Mouse (Mus musculus): ENCODE measurements around the gene Txnrd2. TPM values are rescaled to one million over a fixed set of nuclear protein-coding genes. Genes with fewer than 3 reads are reported as not detected.

Txnrd2 gene
- total RNA-seq, 2 experiments from 2014 or later = 19.7 to 21.4 TPM

- no peak for DNase-seq (ENCODE audit: low spot score in 2 of 2)
- no peak for TF ChIP-seq CTCF (conservative IDR thresholded peaks at IDR 0.05)
- no peak overlapping the region for H3K27ac ChIP-seq
- no peak overlapping the region for H3K4me3 ChIP-seq
These were observed 45.8 kb downstream of the Txnrd2 start for GRCm38 (mm10) chr16:18471976-18472375.

DNA sequence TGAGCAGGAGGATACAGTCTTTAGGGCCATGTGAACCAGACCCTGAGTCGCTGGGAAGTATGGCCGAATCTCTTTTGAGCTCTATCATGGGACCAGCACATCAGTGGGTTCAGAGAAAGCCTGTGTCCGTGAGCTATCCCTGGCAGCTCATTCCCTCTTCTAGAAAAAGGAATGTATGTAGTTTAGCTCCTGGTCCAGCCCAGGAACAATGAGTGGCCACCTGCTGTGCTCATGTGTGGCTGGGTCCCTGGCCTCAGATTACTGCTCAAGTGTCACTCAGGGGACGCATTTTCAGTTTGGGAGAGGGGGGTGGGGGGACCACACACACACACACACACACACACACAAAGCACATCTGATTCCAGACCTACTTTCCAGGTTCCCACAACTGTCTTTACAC, 46.2 kb downstream of the Txnrd2 start:
- DNase-seq (ENCODE audit: low spot score in 2 of 2) = no peak
- Histone ChIP-seq H3K27ac (no peak overlapping the region), H3K4me3 (no peak overlapping the region)
- no peak for TF ChIP-seq CTCF (conservative IDR thresholded peaks at IDR 0.05)

GRCm38 (mm10) chr16:18472976-18473375, 46.8 kb downstream of the Txnrd2 start:
- DNase-seq (ENCODE audit: low spot score in 2 of 2) = no peak
- Histone ChIP-seq H3K27ac (no peak overlapping the region), H3K4me3 (no peak overlapping the region)
- TF ChIP-seq CTCF (conservative IDR thresholded peaks at IDR 0.05) = no peak

GRCm38 (mm10) chr16:18474021-18474420, 47.8 kb downstream of the Txnrd2 start:
- TF ChIP-seq CTCF (conservative IDR thresholded peaks at IDR 0.05) = no peak
- Histone ChIP-seq H3K27ac (no peak overlapping the region), H3K4me3 (no peak overlapping the region)
- no peak for DNase-seq (ENCODE audit: low spot score in 2 of 2)

DNA sequence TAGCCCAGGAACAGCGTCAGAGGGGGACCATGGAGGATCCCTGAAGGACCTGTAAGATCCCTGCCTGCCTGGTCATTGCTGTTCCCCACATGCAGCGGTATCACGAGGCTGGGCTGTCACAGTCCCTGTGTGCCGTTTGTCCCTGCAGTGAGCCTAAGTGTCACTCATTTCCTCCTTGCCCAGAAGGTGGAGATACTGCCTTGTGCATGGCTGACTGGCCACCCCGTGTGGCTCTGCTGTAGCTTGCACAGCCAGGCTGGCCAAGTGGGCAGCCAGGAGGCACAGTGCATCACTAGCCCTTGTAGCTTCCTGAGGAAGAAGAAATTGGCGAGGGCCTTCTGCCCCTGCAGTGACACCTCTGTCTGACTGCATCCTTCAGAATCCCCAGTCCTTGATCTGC, 51.8 kb downstream of the Txnrd2 start:
- no peak for DNase-seq (ENCODE audit: low spot score in 2 of 2)
- no peak overlapping the region for H3K27ac ChIP-seq
- H3K4me3 ChIP-seq = no peak overlapping the region
- TF ChIP-seq CTCF (conservative IDR thresholded peaks at IDR 0.05) = peak; percentile 51

DNA sequence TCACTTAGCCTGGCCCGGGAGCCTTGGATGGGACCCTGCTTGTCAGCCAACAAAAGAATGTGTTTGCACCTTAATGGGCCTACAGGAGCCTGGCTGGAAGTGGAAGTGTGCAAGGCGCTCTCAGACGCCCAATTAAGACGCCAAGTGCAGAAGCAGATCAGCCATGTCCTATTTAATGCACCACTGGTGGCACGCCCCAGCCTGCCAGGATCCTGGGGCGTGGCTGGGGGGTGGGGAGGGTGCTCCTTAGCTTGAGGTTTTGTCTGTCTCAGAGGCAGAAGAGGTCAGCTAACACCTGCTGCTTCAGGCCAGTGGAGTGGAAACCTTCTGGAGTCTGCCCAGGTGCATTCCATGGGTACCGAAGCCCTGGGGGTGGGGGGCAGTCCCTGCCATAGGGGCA, 53.5 kb downstream of the Txnrd2 start:
- H3K4me3 ChIP-seq = no peak overlapping the region
- no peak for DNase-seq (ENCODE audit: low spot score in 2 of 2)
- H3K27ac ChIP-seq = no peak overlapping the region
- TF ChIP-seq CTCF (conservative IDR thresholded peaks at IDR 0.05) = no peak

GRCm38 (mm10) chr16:18480933-18481485, 54.8 kb downstream of the Txnrd2 start:
- 0 out of 2 replicates have a peak, but pooled peaks have one; percentile 10 for TF ChIP-seq CTCF (conservative IDR thresholded peaks at IDR 0.05)
- Histone ChIP-seq H3K4me3 (no peak overlapping the region), H3K27ac (no peak overlapping the region)
- DNase-seq (ENCODE audit: low spot score in 2 of 2) = no peak

- Histone ChIP-seq H3K27ac (no peak overlapping the region), H3K4me3 (no peak overlapping the region)
- no peak for TF ChIP-seq CTCF (conservative IDR thresholded peaks at IDR 0.05)
- DNase-seq (ENCODE audit: low spot score in 2 of 2) = no peak
These were observed 56.2 kb downstream of the Txnrd2 start for GRCm38 (mm10) chr16:18482431-18482830.

DNA sequence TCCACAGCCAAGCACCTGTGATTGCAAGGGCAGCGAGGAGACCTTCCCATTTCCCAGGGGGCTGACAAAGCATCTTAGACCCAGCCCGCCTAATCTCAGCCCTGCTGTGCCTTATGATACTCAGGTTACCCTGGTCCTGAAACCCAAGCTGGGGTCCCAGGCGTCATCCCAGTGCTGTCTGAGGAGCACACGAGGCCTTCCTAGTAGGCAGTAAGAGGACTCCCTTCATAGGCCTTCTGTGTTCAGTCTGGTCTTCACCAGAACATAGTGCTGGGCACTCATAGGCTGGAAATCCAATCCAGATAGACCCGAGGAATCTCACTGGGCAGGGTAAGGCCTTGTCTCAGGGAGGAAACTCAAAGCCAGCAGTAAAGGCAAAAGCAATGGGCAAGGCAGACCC, 57.7 kb downstream of the Txnrd2 start:
- TF ChIP-seq CTCF (conservative IDR thresholded peaks at IDR 0.05) = no peak
- no peak overlapping the region for H3K27ac ChIP-seq
- no peak overlapping the region for H3K4me3 ChIP-seq
- no peak for DNase-seq (ENCODE audit: low spot score in 2 of 2)

- H3K4me3 ChIP-seq = no peak overlapping the region
- no peak for DNase-seq (ENCODE audit: low spot score in 2 of 2)
- no peak for TF ChIP-seq CTCF (conservative IDR thresholded peaks at IDR 0.05)
- peak overlapping the region; percentile 29; the same call in 1 of the 2 replicates for H3K27ac ChIP-seq
These were observed 58.2 kb downstream of the Txnrd2 start for GRCm38 (mm10) chr16:18484386-18484785.

DNA sequence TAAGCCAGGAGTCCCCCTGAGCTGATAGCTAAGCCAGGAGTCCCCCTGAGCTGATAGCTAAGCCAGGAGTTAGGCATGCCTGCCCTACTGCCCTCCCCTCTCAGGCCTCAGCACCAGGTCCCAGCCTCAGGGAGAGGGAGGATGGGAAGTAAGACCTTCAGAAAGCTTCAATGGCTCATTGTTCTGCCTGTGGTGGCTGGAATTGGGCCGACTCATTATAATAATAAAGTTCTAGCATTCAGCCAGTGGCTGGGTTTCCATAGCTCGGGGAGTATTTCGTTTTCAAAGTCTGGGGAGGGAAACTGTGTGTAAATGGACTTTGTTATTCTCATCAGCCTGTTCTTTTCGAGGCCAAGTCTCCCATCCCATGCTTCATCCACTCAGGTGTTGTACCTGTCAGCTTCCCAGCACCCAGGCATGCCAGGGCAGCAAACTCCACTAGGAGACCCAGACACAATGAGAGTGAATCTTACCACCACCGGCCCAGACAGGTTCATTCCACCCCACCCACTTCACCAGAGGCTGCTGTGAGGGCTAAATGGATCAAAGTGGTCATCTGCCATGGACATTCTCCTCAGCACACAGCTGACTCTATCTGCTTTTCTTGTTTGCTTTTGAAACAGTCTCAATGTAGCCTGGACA, 58.7 kb downstream of the Txnrd2 start:
- no peak for DNase-seq (ENCODE audit: low spot score in 2 of 2)
- no peak overlapping the region for H3K4me3 ChIP-seq
- no peak for TF ChIP-seq CTCF (conservative IDR thresholded peaks at IDR 0.05)
- peak overlapping the region; percentile 29; the same call in 1 of the 2 replicates for H3K27ac ChIP-seq

GRCm38 (mm10) chr16:18486126-18486525, 59.9 kb downstream of the Txnrd2 start:
- no peak for DNase-seq (ENCODE audit: low spot score in 2 of 2)
- no peak for TF ChIP-seq CTCF (conservative IDR thresholded peaks at IDR 0.05)
- Histone ChIP-seq H3K27ac (no peak overlapping the region), H3K4me3 (no peak overlapping the region)

DNA sequence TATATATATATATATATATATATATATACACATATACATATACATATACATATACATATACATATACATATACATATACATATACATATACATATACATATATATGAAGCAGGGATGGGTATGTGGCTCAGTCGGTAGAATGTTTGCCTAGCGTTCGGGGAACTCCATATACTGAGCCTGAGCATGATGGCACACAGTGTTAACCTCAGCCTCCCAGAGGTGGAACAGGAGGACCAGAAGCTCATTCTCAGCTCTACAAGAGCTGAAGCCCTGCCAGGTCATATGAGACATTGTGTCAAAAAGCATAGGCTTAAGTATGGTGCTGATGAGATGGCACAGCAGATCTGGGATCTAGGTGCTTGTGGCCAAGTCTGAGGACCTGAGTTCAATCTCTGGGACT, 64.1 kb downstream of the Txnrd2 start:
- DNase-seq (ENCODE audit: low spot score in 2 of 2) = no peak
- no peak for TF ChIP-seq CTCF (conservative IDR thresholded peaks at IDR 0.05)
- Histone ChIP-seq H3K27ac (no peak overlapping the region), H3K4me3 (no peak overlapping the region)

DNA sequence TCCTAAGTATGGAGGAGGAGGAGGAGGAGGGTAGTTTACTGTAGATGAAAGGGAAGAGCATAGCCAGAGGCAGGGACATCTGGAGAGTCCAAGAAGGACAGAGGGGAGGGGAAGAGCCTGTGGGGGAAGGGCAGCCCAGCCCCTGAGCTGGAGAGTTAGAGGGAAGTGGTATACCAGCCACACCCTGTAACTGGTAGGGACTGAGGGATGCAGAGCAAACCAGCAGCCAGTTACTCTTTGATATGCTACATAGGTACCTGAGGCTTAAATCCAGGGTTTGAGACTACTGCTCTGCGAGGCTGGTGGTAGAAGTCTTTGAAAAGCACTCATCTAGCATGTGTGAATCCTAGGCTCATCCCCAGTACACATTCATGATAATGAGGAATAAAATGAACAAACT, 64.7 kb downstream of the Txnrd2 start:
- H3K27ac ChIP-seq = no peak overlapping the region
- no peak for DNase-seq (ENCODE audit: low spot score in 2 of 2)
- no peak overlapping the region for H3K4me3 ChIP-seq
- no peak for TF ChIP-seq CTCF (conservative IDR thresholded peaks at IDR 0.05)
